Mouse (Mus musculus): Measurements from ENCODE around the gene Nkapd1. TPM values are rescaled to one million over a fixed set of nuclear protein-coding genes. Genes with fewer than 3 reads are reported as not detected.

The Nkapd1 gene
- total RNA-seq, 2 experiments from 2014 or later, result 22.6 to 23.3 TPM

Other genes starting within 250 kb of the Nkapd1 start
- gene Plet1, start 122.9 kb downstream of the Nkapd1 start, total RNA-seq (2021), result 1 to 10 TPM; 1.2 to 2.6 TPM
- gene Pts, start 88.7 kb downstream of the Nkapd1 start, total RNA-seq (2021), result 10 to 100 TPM; 31.7 to 36.8 TPM
- 1 to 10 TPM; 1.3 to 2.5 TPM for gene Il18, start 62.6 kb downstream of the Nkapd1 start, total RNA-seq (2021)
- gene Bco2, start 62.3 kb downstream of the Nkapd1 start, total RNA-seq (2021), result under 1 TPM; 0.19 to 0.20 TPM
- not detected for gene Tex12, start 56.1 kb downstream of the Nkapd1 start, total RNA-seq (2021)
- gene Sdhd, start 13.7 kb downstream of the Nkapd1 start, total RNA-seq (2021), result 100 to 1,000 TPM; 780 to 786 TPM
- 100 to 1,000 TPM; 215 to 218 TPM for gene Timm8b, start 13.6 kb downstream of the Nkapd1 start, total RNA-seq (2021)
- gene Pih1d2, start 143 bp downstream of the Nkapd1 start, total RNA-seq (2021), result under 1 TPM; 0.26 to 0.92 TPM
- 100 to 1,000 TPM; 336 to 364 TPM for gene Dlat, start 42.3 kb upstream of the Nkapd1 start, total RNA-seq (2021)
- gene Dixdc1, start 122.1 kb upstream of the Nkapd1 start, total RNA-seq (2021), result 1 to 10 TPM; 7.4 to 7.7 TPM
- gene 2310030G06Rik, start 129.1 kb upstream of the Nkapd1 start, total RNA-seq (2021), result 1 to 10 TPM; 3.6 to 5.6 TPM
- gene Cryab, start 133.9 kb upstream of the Nkapd1 start, total RNA-seq (2021), result 1,000 to 10,000 TPM; 1,315 to 1,426 TPM
- 100 to 1,000 TPM; 119 to 133 TPM for gene Hspb2, start 134.9 kb upstream of the Nkapd1 start, total RNA-seq (2021)
- 1 to 10 TPM; 6.6 to 6.9 TPM for gene Fdxacb1, start 150.8 kb upstream of the Nkapd1 start, total RNA-seq (2021)
- 10 to 100 TPM; 10.5 to 16.1 TPM for gene Alg9, start 157.6 kb upstream of the Nkapd1 start, total RNA-seq (2021)
- 10 to 100 TPM; 12.5 to 13.9 TPM for gene 1110032A03Rik, start 158.1 kb upstream of the Nkapd1 start, total RNA-seq (2021)
- gene Ppp2r1b, start 227.8 kb upstream of the Nkapd1 start, total RNA-seq (2021), result 10 to 100 TPM; 14.7 to 16.4 TPM

Measured in heart, postnatal 10 days (tissue).